Mouse (Mus musculus) heart, postnatal 0 days (tissue): ENCODE results near the gene Ccdc127. TPM values are rescaled to one million over a fixed set of nuclear protein-coding genes. Genes with fewer than 3 reads are reported as not detected.

Experiments used
- ATAC-seq: fragments of 200-750 bp; cut with Nextera tagmentation; 2 replicates; pipeline ENCODE4 v1.8.0; 2017; ENCODE audit warnings: low read depth, moderate number of reproducible peaks, moderate library complexity; ENCODE audit not compliant: insufficient read depth
- DNase-seq: peaks from one replicate; pipeline ENCODE4 v3.0.0-alpha.2; 2016; ENCODE audit warnings: low spot score
- H3K27ac ChIP-seq: fragments of 300-500 bp; sonication (generic); 2 replicates; pipeline ENCODE4 v1.5.1; 2014; ENCODE audit warnings: low read depth, mild to moderate bottlenecking
- H3K27me3 ChIP-seq: fragments of 300-500 bp; sonication (generic); 2 replicates; pipeline ENCODE4 v1.6.1; 2014; ENCODE audit warnings: low read length, mixed read lengths; ENCODE audit not compliant: control insufficient read depth, insufficient read depth
- H3K36me3 ChIP-seq: fragments of 300-500 bp; sonication (generic); replicated peaks from 2 replicates; pipeline ENCODE4 v1.6.1; 2014; ENCODE audit warnings: low read length, mixed read lengths; ENCODE audit not compliant: control insufficient read depth, insufficient read depth
- H3K4me1 ChIP-seq: fragments of 300-500 bp; sonication (generic); 2 replicates; pipeline ENCODE4 v1.6.1; 2014; ENCODE audit warnings: antibody characterized with exemption; ENCODE audit not compliant: control insufficient read depth, insufficient read depth
- H3K4me2 ChIP-seq: fragments of 300-500 bp; sonication (generic); 2 replicates; pipeline ENCODE4 v1.6.1; 2014; ENCODE audit warnings: low read depth, mild to moderate bottlenecking, low read length, moderate library complexity
- H3K4me3 ChIP-seq: fragments of 300-500 bp; sonication (generic); 2 replicates; pipeline ENCODE4 v1.5.1; 2014; ENCODE audit warnings: low read depth, low read length
- H3K9ac ChIP-seq: fragments of 300-500 bp; sonication (generic); replicated peaks from 2 replicates; pipeline ENCODE4 v1.6.1; 2014; ENCODE audit warnings: low read depth, low read length, mixed read lengths
- H3K9me3 ChIP-seq: fragments of 300-500 bp; sonication (generic); replicated peaks from 2 replicates; pipeline ENCODE4 v1.6.1; 2016; ENCODE audit warnings: low read length; ENCODE audit not compliant: control insufficient read depth
- CTCF ChIP-seq: IDR thresholded peaks from 2 replicates; pipeline ENCODE4 v1.5.1; 2016; ENCODE audit warnings: antibody characterized with exemption, control low read depth, low read depth
- EP300 ChIP-seq: IDR thresholded peaks from 2 replicates; pipeline ENCODE4 v1.6.1; 2016; ENCODE audit warnings: antibody characterized with exemption, low read depth
- WGBS: fragments of 180-500 bp; shearing (Covaris S2); extraction: QIAGEN DNeasy Blood & Tissue Kit; methylation state at CpG from one replicate; pipeline ENCODE4 v1.1.7; 2014; 5-methylcytosine and 5-hydroxymethylcytosine counted together
- polyA plus RNA-seq: library from polyadenylated mRNA; unstranded; fragments of >200 nt; fragmentation: Nextera tagmentation; extraction: Ambion mirVana; gene quantifications from 2 replicates; pipeline ENCODE4 v1.2.1, GENCODE M21; 2015
- total RNA-seq: library from RNA; depleted of rRNA; stranded (reverse); fragments of >200 nt; gene quantifications from 2 replicates; pipeline ENCODE4 v1.2.3, GENCODE M21; 2014; ENCODE audit warnings: low replicate concordance

Ccdc127 gene
- total and polyA plus RNA-seq, 2 experiments from 2014 or later, result 7.2 to 43.5 TPM

- Histone ChIP-seq H3K9me3 (no peaks in the 10 kb centered on the region), H3K4me3 (no peak overlapping the region), H3K4me2 (no peak overlapping the region), H3K4me1 (no peaks in the 10 kb centered on the region), H3K27me3 (no peaks in the 10 kb centered on the region), H3K9ac (no peak overlapping the region), H3K27ac (no peak overlapping the region), H3K36me3 (no peaks in the 10 kb centered on the region)
- WGBS, result 60% methylated on average over 10 of the region's 10 CpGs
- DNase-seq (no peak), ATAC-seq (no peak)
- TF ChIP-seq CTCF, result no peak
- no peak for TF ChIP-seq EP300
Observed at GRCm38 (mm10) chr13:74381533-74382276, 31.6 kb downstream of the Ccdc127 start.

GRCm38 (mm10) chr13:74382289-74382688, 32.2 kb downstream of the Ccdc127 start:
- H3K4me1 ChIP-seq, result no peaks in the 10 kb centered on the region
- H3K4me2 ChIP-seq, result no peak overlapping the region
- TF ChIP-seq CTCF (no peak), EP300 (no peak)
- no peaks in the 10 kb centered on the region for H3K27me3 ChIP-seq
- H3K4me3 ChIP-seq, result no peak overlapping the region
- ATAC-seq (no peak), DNase-seq (no peak)
- WGBS, result 69% methylated on average over 3 of the region's 3 CpGs
- no peaks in the 10 kb centered on the region for H3K36me3 ChIP-seq
- no peak overlapping the region for H3K27ac ChIP-seq
- H3K9me3 ChIP-seq, result no peaks in the 10 kb centered on the region
- H3K9ac ChIP-seq, result no peak overlapping the region

GRCm38 (mm10) chr13:74389730-74390129, 39.6 kb downstream of the Ccdc127 start:
- Histone ChIP-seq H3K27me3 (no peaks in the 10 kb centered on the region), H3K4me3 (peak overlapping the region; percentile 64), H3K4me1 (no peaks in the 10 kb centered on the region), H3K9me3 (no peaks in the 10 kb centered on the region), H3K36me3 (no peaks in the 10 kb centered on the region), H3K27ac (no peak overlapping the region), H3K9ac (no peak overlapping the region), H3K4me2 (peak overlapping the region; percentile 70)
- WGBS, result 57% methylated on average over 6 of the region's 6 CpGs
- ATAC-seq (no peak), DNase-seq (no peak)
- TF ChIP-seq CTCF, result no peak
- TF ChIP-seq EP300, result no peak

GRCm38 (mm10) chr13:74390371-74390990, 40.4 kb downstream of the Ccdc127 start, which contains the start of gene Zfp72:
Gene Zfp72 (minus strand): TSS chr13:74390836.
- DNase-seq (peak; percentile 76), ATAC-seq (peak; percentile 76)
- Histone ChIP-seq H3K27me3 (no peaks in the 10 kb centered on the region), H3K27ac (no peak within 1 kb of the TSS), H3K36me3 (no peaks in the 10 kb centered on the region), H3K9me3 (no peaks in the 10 kb centered on the region), H3K4me3 (peak within 1 kb of the TSS; percentile 64), H3K9ac (peak within 1 kb of the TSS; percentile 57), H3K4me1 (no peaks in the 10 kb centered on the region), H3K4me2 (peak within 1 kb of the TSS; percentile 70)
- 2% methylated on average over 14 of the region's 14 CpGs for WGBS
- TF ChIP-seq CTCF (no peak), EP300 (no peak)

- Histone ChIP-seq H3K4me3 (no peak overlapping the region), H3K4me2 (no peak overlapping the region), H3K27me3 (no peaks in the 10 kb centered on the region), H3K4me1 (no peaks in the 10 kb centered on the region), H3K27ac (no peak overlapping the region), H3K9ac (no peak overlapping the region), H3K36me3 (no peaks in the 10 kb centered on the region), H3K9me3 (no peaks in the 10 kb centered on the region)
- 73% methylated on average over 2 of the region's 2 CpGs for WGBS
- ATAC-seq (no peak), DNase-seq (no peak)
- TF ChIP-seq EP300, result no peak
Observed at GRCm38 (mm10) chr13:74391156-74391555, 41.0 kb downstream of the Ccdc127 start.
